Mouse (Mus musculus) midbrain, embryonic 11.5 days (tissue): Measurements from ENCODE around the gene Gprc5d. TPM values are rescaled to one million over a fixed set of nuclear protein-coding genes. Genes with fewer than 3 reads are reported as not detected.

Experiments
- ATAC-seq: fragments of 200-750 bp; cut with Nextera tagmentation; 2 replicates; pipeline ENCODE4 v1.8.0; 2017; ENCODE audit warnings: moderate TSS enrichment, moderate library complexity; ENCODE audit not compliant: low FRiP score
- DNase-seq: peaks from one replicate; pipeline ENCODE4 v3.0.0; 2015; ENCODE audit warnings: low spot score; ENCODE audit errors: missing footprints
- H3K27ac ChIP-seq: fragments of 300-500 bp; sonication (generic); 2 replicates; pipeline ENCODE4 v1.5.1; 2014; ENCODE audit warnings: low read depth, low read length
- H3K27me3 ChIP-seq: fragments of 300-500 bp; sonication (generic); 2 replicates; pipeline ENCODE4 v1.6.1; 2014; ENCODE audit warnings: mild to moderate bottlenecking, low read length, moderate library complexity, mixed read lengths; ENCODE audit not compliant: control insufficient read depth, insufficient read depth
- H3K36me3 ChIP-seq: fragments of 300-500 bp; sonication (generic); 2 replicates; pipeline ENCODE4 v1.6.1; 2014; ENCODE audit warnings: mild to moderate bottlenecking, low read length, moderate library complexity, mixed read lengths; ENCODE audit not compliant: control insufficient read depth, insufficient read depth
- H3K4me1 ChIP-seq: fragments of 300-500 bp; sonication (generic); 2 replicates; pipeline ENCODE4 v1.6.1; 2014; ENCODE audit warnings: low read length; ENCODE audit not compliant: control insufficient read depth, insufficient read depth
- H3K4me2 ChIP-seq: fragments of 300-500 bp; sonication (generic); 2 replicates; pipeline ENCODE4 v1.6.1; 2014; ENCODE audit warnings: mild to moderate bottlenecking, moderate library complexity
- H3K4me3 ChIP-seq: fragments of 300-500 bp; sonication (generic); 2 replicates; pipeline ENCODE4 v1.5.1; 2014; ENCODE audit warnings: low read depth, low read length
- H3K9ac ChIP-seq: fragments of 300-500 bp; sonication (generic); 2 replicates; pipeline ENCODE4 v1.6.1; 2014; ENCODE audit warnings: low read length
- H3K9me3 ChIP-seq: fragments of 300-500 bp; sonication (generic); 2 replicates; pipeline ENCODE4 v1.6.1; 2016; ENCODE audit warnings: low read length; ENCODE audit not compliant: control insufficient read depth
- WGBS: fragments of 180-500 bp; shearing (Covaris S2); extraction: QIAGEN DNeasy Blood & Tissue Kit; methylation state at CpG from one replicate; pipeline ENCODE4 v1.1.7; 2014; 5-methylcytosine and 5-hydroxymethylcytosine counted together
- polyA plus RNA-seq: library from polyadenylated mRNA; unstranded; fragments of >200 nt; fragmentation: Nextera tagmentation; extraction: Ambion mirVana; gene quantifications from 2 replicates; pipeline ENCODE4 v1.2.1, GENCODE M21; 2014

The Gprc5d gene
- polyA plus RNA-seq, result not detected in 2 replicates

DNA sequence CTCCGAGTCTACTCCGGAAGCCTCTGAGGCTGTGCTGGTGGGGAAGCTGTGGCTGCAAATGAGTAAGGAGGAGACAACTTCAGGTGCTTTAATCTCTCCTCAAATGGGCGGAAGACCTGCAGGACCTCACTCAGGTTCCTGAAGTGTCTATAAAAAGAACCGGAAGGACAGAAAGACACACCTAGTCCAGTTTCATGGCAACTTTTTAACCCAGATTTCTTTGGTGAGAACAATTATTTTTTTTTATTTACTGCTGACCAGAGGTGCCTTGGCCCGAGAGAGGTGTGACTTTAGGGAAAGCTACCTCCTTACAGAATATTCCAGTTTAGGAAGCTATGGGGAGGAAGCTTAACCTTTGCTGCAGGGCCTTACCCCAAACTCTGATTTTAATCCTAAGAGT lies at the start of gene Gprc5d:
Gprc5d (minus strand) TSS at position 101 of the 400 bp plus-strand sequence.
- ATAC-seq (no peak), DNase-seq (no peak)
- WGBS, result 89% methylated on average over 5 of the region's 5 CpGs
- Histone ChIP-seq H3K27me3 (peaks cover 14% of the 10 kb centered on the region), H3K27ac (no peak within 1 kb of the TSS), H3K36me3 (no peaks in the 10 kb centered on the region), H3K4me3 (no peak within 1 kb of the TSS), H3K4me1 (no peaks in the 10 kb centered on the region; the same call in 1 of the 2 replicates), H3K4me2 (no peak within 1 kb of the TSS), H3K9me3 (no peaks in the 10 kb centered on the region), H3K9ac (no peak within 1 kb of the TSS)

DNA sequence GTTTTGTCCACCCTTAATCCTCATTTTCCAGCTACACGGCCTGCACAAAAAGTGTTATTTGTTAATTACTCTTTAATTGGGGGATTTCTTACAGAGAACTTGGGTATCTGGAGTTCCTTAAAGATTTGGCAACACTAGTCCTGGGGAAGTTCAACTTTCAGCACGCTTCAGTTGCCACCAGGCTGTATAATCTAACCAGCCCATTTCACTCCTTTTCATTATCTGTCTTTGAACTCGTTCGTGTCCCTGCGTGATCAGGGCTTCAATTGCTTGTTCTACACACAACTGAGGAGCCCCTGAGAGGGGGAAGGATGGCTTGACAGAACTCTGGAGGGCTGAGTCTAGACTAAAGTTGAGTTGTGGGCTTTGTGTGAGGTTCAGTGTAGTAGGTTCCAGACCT lies 48.6 kb upstream of the Gprc5d start:
- H3K27ac ChIP-seq, result no peak overlapping the region
- no peak overlapping the region for H3K9ac ChIP-seq
- H3K4me1 ChIP-seq, result peaks cover 7% of the 10 kb centered on the region
- no peaks in the 10 kb centered on the region for H3K9me3 ChIP-seq
- H3K36me3 ChIP-seq, result no peaks in the 10 kb centered on the region
- DNase-seq (no peak), ATAC-seq (no peak)
- no peak overlapping the region for H3K4me2 ChIP-seq
- 61% methylated on average over 5 of the region's 5 CpGs for WGBS
- no peaks in the 10 kb centered on the region for H3K27me3 ChIP-seq
- H3K4me3 ChIP-seq, result no peak overlapping the region

DNA sequence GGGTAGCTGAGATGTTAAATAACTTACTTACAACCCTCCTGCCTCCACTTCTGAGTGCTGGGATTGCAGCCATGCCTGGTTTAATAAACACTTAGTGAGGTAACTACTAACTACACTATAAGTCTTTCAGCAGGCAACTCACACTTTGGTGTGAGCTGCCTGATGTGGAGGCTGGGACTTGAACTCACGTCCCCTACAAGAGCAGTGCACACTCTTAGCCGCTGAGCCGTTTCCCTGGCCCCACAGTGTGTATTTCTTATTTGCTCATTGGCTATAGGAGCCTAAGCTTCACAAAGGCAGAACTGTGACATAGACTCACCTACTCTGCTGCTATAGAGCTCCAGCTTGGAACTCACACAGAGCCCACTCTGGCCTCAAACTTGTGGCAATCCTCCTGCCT lies 48.2 kb upstream of the Gprc5d start:
- ATAC-seq, result no peak
- Histone ChIP-seq H3K36me3 (no peaks in the 10 kb centered on the region), H3K9me3 (no peaks in the 10 kb centered on the region), H3K4me2 (no peak overlapping the region), H3K4me3 (no peak overlapping the region), H3K9ac (no peak overlapping the region), H3K27ac (no peak overlapping the region), H3K4me1 (peaks cover 7% of the 10 kb centered on the region), H3K27me3 (no peaks in the 10 kb centered on the region)
- 93% methylated on average over 3 of the region's 3 CpGs for WGBS
- peak; percentile 54 for DNase-seq

DNA sequence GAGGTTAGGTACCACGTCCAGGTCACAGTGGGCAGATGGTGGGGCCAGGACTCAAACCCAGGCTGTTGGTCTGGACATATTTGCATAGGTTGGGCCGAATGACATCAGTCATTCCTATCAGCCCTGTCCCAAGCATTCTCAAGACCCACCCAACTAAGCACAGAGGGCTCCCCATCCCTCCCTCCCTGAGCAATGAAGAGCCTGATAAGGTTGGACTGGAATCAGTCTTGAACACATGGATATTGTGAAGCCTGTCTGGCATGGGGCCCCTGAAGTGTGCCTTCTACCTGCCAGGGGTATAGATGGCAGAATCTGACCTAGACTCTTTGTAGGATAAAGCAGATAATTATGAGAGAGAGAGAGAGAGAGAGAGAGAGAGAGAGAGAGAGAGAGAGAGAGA lies 47.6 kb upstream of the Gprc5d start:
- no peak for DNase-seq
- no peaks in the 10 kb centered on the region for H3K9me3 ChIP-seq
- no peaks in the 10 kb centered on the region for H3K27me3 ChIP-seq
- H3K9ac ChIP-seq, result no peak overlapping the region
- no peak overlapping the region for H3K27ac ChIP-seq
- WGBS, result 64% methylated on average over 2 of the region's 2 CpGs
- no peak overlapping the region for H3K4me2 ChIP-seq
- ATAC-seq, result no peak
- H3K4me1 ChIP-seq, result peaks cover 7% of the 10 kb centered on the region
- H3K4me3 ChIP-seq, result no peak overlapping the region
- H3K36me3 ChIP-seq, result no peaks in the 10 kb centered on the region

DNA sequence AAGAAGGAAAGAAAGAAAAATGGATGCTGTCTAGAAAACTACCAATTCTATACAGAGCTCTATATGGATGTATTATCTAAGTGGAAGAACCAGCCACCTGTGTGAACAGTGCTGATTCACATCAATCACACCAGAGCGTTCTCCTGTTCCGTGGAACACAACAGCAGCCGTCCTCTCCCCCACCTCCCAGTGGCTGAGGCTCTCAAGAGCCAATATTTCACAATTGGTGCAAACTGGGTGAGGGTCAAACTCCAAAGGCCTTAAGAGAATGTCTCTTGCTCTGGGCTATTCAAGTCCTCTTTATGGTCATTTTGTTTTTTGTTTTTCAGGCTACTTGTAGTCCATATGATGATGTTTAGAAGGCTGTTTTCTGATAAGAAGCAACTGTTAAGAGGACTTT lies 47.1 kb upstream of the Gprc5d start:
- Histone ChIP-seq H3K9ac (no peak overlapping the region), H3K27ac (no peak overlapping the region), H3K4me1 (peaks cover 7% of the 10 kb centered on the region), H3K27me3 (no peaks in the 10 kb centered on the region), H3K4me2 (no peak overlapping the region), H3K4me3 (no peak overlapping the region), H3K9me3 (no peaks in the 10 kb centered on the region), H3K36me3 (no peaks in the 10 kb centered on the region)
- no peak for ATAC-seq
- no peak for DNase-seq
- WGBS, result 74% methylated on average over 3 of the region's 3 CpGs

DNA sequence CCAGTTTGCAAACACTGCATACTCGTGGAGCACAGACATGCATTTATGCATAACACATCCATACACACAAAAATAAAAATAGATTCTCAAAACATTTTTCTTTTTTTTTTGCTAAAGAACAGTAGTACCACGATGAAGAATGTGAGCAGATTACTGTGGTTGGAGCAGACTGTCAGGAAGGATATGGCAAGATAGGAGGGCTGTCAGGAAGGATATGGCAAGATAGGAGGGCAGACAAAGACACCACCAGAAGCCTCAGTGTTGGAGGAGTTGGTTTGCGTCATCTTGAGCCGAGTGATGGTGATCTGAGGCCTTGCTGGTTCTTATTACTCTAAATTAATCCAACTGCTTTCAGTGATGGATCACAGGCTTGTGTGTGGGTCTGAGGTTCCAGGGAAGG lies 44.8 kb upstream of the Gprc5d start:
- peak; percentile 37 for DNase-seq
- Histone ChIP-seq H3K27ac (no peak overlapping the region), H3K4me2 (no peak overlapping the region), H3K9me3 (no peaks in the 10 kb centered on the region), H3K9ac (no peak overlapping the region), H3K4me3 (no peak overlapping the region), H3K4me1 (peaks cover 4% of the 10 kb centered on the region; the same call in 1 of the 2 replicates), H3K36me3 (no peaks in the 10 kb centered on the region), H3K27me3 (no peaks in the 10 kb centered on the region)
- no peak for ATAC-seq
- 77% methylated on average over 4 of the region's 4 CpGs for WGBS

DNA sequence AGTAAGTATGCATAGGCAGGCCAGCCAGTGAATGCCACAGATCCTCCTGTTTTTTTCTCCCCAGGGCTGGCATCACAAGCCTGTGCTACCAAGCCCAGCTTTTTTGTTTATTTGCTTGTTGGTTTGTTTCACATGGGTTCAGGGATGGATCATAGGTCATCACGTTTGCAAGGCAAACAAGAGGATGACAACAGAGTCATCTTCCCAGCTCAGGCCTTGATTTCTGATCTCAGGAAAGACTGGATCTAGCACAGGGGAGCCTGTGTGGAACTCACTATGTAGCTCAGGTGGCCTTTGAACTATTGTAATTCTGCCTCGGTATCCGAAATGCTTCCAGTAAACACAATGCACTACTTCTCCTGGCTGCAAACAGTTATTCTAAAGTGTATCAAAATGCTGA lies 44.2 kb upstream of the Gprc5d start:
- peaks cover 4% of the 10 kb centered on the region; the same call in 1 of the 2 replicates for H3K4me1 ChIP-seq
- WGBS, result 87% methylated on average over 3 of the region's 3 CpGs
- no peak overlapping the region for H3K4me3 ChIP-seq
- no peak overlapping the region for H3K9ac ChIP-seq
- ATAC-seq (no peak), DNase-seq (no peak)
- H3K9me3 ChIP-seq, result no peaks in the 10 kb centered on the region
- H3K27ac ChIP-seq, result no peak overlapping the region
- no peaks in the 10 kb centered on the region for H3K27me3 ChIP-seq
- no peaks in the 10 kb centered on the region for H3K36me3 ChIP-seq
- H3K4me2 ChIP-seq, result no peak overlapping the region

DNA sequence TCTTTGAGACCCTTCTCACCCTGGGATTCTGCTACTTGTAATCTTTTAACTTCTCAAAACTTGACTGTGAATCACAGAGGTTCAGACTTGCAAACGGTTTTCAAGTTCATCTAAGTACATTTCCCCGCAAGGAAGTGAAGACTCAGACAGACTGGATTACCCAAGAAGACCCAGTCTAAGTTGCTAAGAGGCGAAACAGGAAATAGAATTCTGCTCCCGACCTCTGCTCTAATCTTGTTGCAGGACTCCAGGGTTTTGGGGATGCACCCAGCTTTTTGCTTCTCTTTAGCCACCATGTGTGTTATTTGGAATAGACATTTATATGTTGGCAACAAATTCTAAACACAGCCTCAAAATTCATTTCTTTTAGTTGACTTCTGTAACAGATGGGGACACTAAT lies 43.3 kb upstream of the Gprc5d start:
- Histone ChIP-seq H3K9ac (no peak overlapping the region), H3K4me3 (no peak overlapping the region), H3K27me3 (no peaks in the 10 kb centered on the region), H3K27ac (no peak overlapping the region), H3K9me3 (no peaks in the 10 kb centered on the region), H3K4me1 (peaks cover 2% of the 10 kb centered on the region; the same call in 1 of the 2 replicates), H3K4me2 (no peak overlapping the region), H3K36me3 (no peaks in the 10 kb centered on the region)
- WGBS, result 75% methylated on average over 4 of the region's 4 CpGs
- ATAC-seq (no peak), DNase-seq (no peak)

DNA sequence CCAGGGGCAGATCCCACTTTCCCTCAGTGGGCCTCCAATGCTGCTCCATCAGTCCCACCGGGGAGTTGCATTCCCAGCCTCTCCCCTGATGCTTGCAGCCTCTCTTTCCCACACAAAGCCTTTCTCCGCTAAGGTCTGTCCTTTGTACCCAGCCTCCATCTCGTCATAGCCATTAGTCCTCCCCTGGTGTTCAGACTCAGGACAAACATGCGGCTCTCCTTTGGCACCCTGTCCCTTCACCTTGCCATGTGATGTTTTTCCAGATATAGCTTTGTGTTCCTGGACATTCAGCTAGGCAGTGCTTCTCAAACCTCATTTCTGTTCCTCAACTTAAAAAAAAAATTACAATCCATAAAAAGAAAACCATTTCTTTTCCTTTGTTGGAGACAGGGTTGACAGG lies 40.4 kb upstream of the Gprc5d start:
- 44% methylated on average over 4 of the region's 4 CpGs for WGBS
- DNase-seq, result no peak
- Histone ChIP-seq H3K4me2 (no peak overlapping the region), H3K4me1 (peaks cover 2% of the 10 kb centered on the region; the same call in 1 of the 2 replicates), H3K27ac (no peak overlapping the region), H3K4me3 (no peak overlapping the region), H3K9ac (no peak overlapping the region), H3K36me3 (no peaks in the 10 kb centered on the region), H3K9me3 (no peaks in the 10 kb centered on the region), H3K27me3 (no peaks in the 10 kb centered on the region)
- ATAC-seq, result no peak

DNA sequence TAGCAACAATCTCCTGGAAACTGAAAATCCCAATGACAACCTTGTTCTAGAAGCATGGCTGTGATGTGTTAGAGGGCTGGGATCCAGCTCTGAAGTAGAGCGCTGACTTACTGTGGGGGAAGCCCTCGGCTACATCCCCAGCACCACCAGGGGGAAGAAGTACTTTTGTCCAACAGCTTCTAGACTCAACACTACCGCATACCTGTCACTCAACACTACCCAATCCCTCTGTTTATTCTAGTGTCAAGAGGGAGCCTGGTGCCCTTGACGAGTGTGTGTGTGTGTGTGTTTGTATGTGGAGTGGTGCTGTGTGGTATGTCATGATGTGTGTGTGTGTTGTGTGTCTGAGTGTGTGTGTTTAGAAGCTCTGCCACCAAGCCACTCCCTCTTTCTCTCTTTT lies 39.4 kb upstream of the Gprc5d start:
- Histone ChIP-seq H3K4me3 (no peak overlapping the region), H3K4me1 (no peaks in the 10 kb centered on the region), H3K9ac (no peak overlapping the region), H3K4me2 (no peak overlapping the region), H3K27ac (no peak overlapping the region), H3K9me3 (peaks cover 3% of the 10 kb centered on the region; the same call in 1 of the 2 replicates), H3K27me3 (no peaks in the 10 kb centered on the region), H3K36me3 (no peaks in the 10 kb centered on the region)
- WGBS, result 71% methylated on average over 4 of the region's 4 CpGs
- DNase-seq (no peak), ATAC-seq (no peak)
